Mouse (Mus musculus) spleen, adult 2 months (tissue): ENCODE results near the gene Sel1l3. TPM values are rescaled to one million over a fixed set of nuclear protein-coding genes. Genes with fewer than 3 reads are reported as not detected.

Experiments
- DNase-seq, 2 experiments: peaks; one replicate each; pipeline versions ENCODE4 v3.0.0 to v3.0.0-alpha.2; 2012 to 2021; ENCODE audit warnings: low spot score in 2 of 2, low read depth in 1 of 2
- H3K27ac ChIP-seq: fragments of 200-500 bp; 2 replicates; pipeline ENCODE4 v1.5.1; 2012; ENCODE audit warnings: low read length, inconsistent platforms; ENCODE audit not compliant: insufficient read depth
- H3K27me3 ChIP-seq: fragments of 200-500 bp; 2 replicates; pipeline ENCODE4 v1.6.1; 2012; ENCODE audit warnings: mild to moderate bottlenecking, moderate library complexity, low read length, inconsistent platforms; ENCODE audit not compliant: control insufficient read depth, insufficient read depth
- H3K36me3 ChIP-seq: fragments of 200-500 bp; 2 replicates; pipeline ENCODE4 v1.6.1; 2012; ENCODE audit warnings: mild to moderate bottlenecking, low read length, inconsistent platforms; ENCODE audit not compliant: control insufficient read depth, insufficient read depth
- H3K4me1 ChIP-seq: fragments of 200-500 bp; 2 replicates; pipeline ENCODE4 v1.6.1; 2011; ENCODE audit warnings: inconsistent platforms; ENCODE audit not compliant: control insufficient read depth, insufficient read depth, insufficient read length
- H3K4me3 ChIP-seq: fragments of 200-500 bp; 2 replicates; pipeline ENCODE4 v1.5.1; 2011; ENCODE audit warnings: mild to moderate bottlenecking, inconsistent platforms; ENCODE audit not compliant: insufficient read depth, insufficient read length; ENCODE audit errors: extremely low read depth
- CTCF ChIP-seq: fragments of 200-500 bp; IDR thresholded peaks from 2 replicates; pipeline ENCODE4 v1.5.1; 2011; ENCODE audit warnings: mild to moderate bottlenecking, inconsistent platforms; ENCODE audit not compliant: insufficient read depth, insufficient read length, insufficient replicate concordance; ENCODE audit errors: extremely low read depth
- POLR2A ChIP-seq: fragments of 200-500 bp; IDR thresholded peaks from 2 replicates; pipeline ENCODE4 v1.6.1; 2011; ENCODE audit warnings: low read depth, low read length, inconsistent platforms
- WGBS: fragments of 180-500 bp; shearing (Covaris S2); methylation state at CpG from one replicate; pipeline ENCODE4 v1.1.7; 2018; 5-methylcytosine and 5-hydroxymethylcytosine counted together
- polyA plus RNA-seq: library from polyadenylated mRNA; depleted of rRNA; stranded (reverse); fragments of >200 nt; gene quantifications from 2 replicates; pipeline ENCODE4 v1.2.3, GENCODE M21; 2012

Sel1l3 gene
- polyA plus RNA-seq, 1 experiment = 0.67 TPM

DNA sequence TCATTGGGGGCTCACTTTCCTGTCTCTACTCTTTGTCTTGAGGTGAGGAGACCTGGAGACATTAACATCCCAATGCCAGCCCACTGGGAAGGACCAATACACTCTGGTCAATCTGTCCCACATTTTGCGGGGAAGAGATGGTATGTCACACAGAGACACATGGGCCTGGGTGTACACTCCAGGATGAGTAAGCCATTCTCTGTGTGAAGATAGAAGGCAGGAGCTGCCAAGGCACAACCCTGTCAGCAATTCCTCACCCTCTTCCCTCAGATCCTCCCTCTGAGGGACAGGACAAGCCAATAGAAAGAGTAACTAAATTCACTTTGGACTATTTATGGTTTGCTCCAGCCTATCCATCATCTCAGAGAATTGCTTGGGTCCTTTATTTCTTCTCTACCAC is 5.0 kb downstream of the Sel1l3 start:
- no peak for TF ChIP-seq POLR2A
- TF ChIP-seq CTCF = no peak
- H3K27me3 ChIP-seq = peaks cover 19% of the 10 kb centered on the region
- H3K4me3 ChIP-seq = no peak overlapping the region
- no peak for DNase-seq
- 97% methylated on average over 1 of the region's 1 CpGs for WGBS
- no peak overlapping the region for H3K27ac ChIP-seq
- H3K36me3 ChIP-seq = no peaks in the 10 kb centered on the region
- H3K4me1 ChIP-seq = peaks cover 3% of the 10 kb centered on the region; the same call in 1 of the 2 replicates

DNA sequence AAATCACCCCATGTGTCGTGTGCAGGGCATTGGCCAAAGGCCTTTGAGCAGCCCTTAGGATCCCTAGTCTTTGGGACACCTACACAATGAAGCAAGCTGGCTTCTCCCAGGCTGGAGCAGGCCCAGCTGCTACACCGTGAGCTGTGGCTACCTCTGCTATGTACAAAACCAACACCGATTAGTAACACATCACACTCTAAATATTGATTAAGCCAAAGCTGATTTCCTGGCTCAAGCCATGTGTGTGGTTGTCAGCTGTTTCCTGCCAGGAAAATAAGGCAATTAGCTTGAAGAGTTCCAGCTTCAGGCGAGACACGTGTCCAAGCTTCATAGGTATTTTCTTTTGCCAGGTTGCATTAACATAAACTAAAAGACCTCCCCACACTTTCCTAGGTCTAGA is 7.2 kb downstream of the Sel1l3 start:
- no peak for TF ChIP-seq CTCF
- TF ChIP-seq POLR2A = no peak
- 89% methylated on average over 5 of the region's 5 CpGs for WGBS
- Histone ChIP-seq H3K4me1 (no peaks in the 10 kb centered on the region; the same call in 1 of the 2 replicates), H3K27me3 (0 out of 2 replicates have a peak, but pooled peaks cover 1% of the 10 kb centered on the region), H3K36me3 (no peaks in the 10 kb centered on the region), H3K27ac (no peak overlapping the region), H3K4me3 (no peak overlapping the region)
- no peak for DNase-seq

DNA sequence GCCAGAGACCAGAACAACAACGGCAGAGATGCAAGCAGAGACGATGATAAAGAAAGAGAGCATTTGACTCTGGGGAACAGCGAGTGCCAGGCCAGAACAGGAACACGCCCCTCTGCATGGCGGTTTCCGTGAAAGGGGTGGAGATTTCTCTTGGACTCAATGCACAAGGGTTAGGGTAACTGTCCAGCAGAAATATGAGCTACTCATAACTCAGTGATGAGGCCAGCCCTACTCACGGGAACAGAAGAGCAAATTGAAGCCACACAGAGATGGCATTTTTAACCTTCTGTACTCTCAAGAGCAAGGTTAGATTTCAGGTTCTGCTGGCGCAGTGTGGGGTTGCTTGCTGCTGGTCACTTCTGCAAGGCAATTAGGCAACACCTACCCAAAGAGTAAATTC is 11.0 kb downstream of the Sel1l3 start:
- H3K27ac ChIP-seq = no peak overlapping the region
- H3K4me3 ChIP-seq = no peak overlapping the region
- no peaks in the 10 kb centered on the region for H3K27me3 ChIP-seq
- no peak for TF ChIP-seq CTCF
- TF ChIP-seq POLR2A = no peak
- no peak for DNase-seq
- no peaks in the 10 kb centered on the region; the same call in 1 of the 2 replicates for H3K4me1 ChIP-seq
- WGBS = 50% methylated on average over 8 of the region's 8 CpGs
- no peaks in the 10 kb centered on the region for H3K36me3 ChIP-seq

DNA sequence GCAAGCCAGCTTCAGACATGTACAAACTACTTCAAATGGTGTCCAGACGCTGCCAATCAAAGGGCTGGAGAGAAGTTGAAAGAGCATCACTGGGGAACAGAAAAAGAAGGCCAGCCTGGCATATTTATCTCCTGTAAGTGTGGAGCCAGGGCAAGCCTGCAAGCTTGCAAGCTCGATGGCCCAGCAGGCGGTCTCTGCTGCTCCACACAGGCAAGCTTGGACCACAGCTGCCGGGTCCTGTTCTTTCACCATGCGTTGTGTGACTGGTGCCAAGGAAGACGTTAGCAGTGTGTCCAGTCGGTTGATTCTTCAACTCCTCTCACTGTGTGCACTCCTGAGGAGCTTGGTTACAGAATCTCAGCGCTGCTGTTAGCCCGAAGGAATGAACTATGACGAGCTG is 12.9 kb downstream of the Sel1l3 start:
- 92% methylated on average over 10 of the region's 10 CpGs for WGBS

DNA sequence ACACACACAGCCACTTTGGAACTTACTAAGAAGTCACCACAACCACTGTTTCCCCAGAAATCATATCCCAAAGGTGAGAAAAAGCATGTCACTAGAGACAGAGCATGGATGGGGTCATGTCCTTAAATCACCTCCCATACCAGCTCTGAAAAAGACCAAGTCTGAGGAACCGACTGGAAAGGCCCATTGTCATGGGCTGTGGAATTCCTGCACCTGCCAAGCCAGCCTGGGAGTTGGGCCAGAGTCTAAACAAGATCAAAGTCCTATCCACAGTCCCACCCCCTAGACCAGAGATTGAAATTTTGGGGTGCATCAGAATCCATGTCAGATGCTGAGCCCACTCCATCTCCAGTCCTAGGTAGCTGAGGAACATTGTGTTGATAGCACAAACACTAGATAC is 15.3 kb downstream of the Sel1l3 start:
- H3K4me1 ChIP-seq = peaks cover 3% of the 10 kb centered on the region; the same call in 1 of the 2 replicates
- H3K27me3 ChIP-seq = no peaks in the 10 kb centered on the region
- TF ChIP-seq POLR2A (no peak), CTCF (no peak)
- no peak overlapping the region for H3K4me3 ChIP-seq
- WGBS = 85% methylated on average over 1 of the region's 1 CpGs
- H3K27ac ChIP-seq = no peak overlapping the region
- no peaks in the 10 kb centered on the region for H3K36me3 ChIP-seq
- no peak for DNase-seq

More for the DNA sequence above, 12.9 kb downstream of the Sel1l3 start:
- Histone ChIP-seq H3K27me3 (no peaks in the 10 kb centered on the region), H3K36me3 (no peaks in the 10 kb centered on the region), H3K4me3 (no peak overlapping the region), H3K27ac (no peak overlapping the region), H3K4me1 (no peaks in the 10 kb centered on the region; the same call in 1 of the 2 replicates)
- DNase-seq = no peak
- no peak for TF ChIP-seq CTCF
- no peak for TF ChIP-seq POLR2A

GRCm38 (mm10) chr5:53196387-53197088 is 17.2 kb downstream of the Sel1l3 start:
- TF ChIP-seq POLR2A = no peak
- TF ChIP-seq CTCF = no peak
- no peaks in the 10 kb centered on the region for H3K27me3 ChIP-seq
- no peak for DNase-seq
- H3K27ac ChIP-seq = no peak overlapping the region
- peaks cover 3% of the 10 kb centered on the region; the same call in 1 of the 2 replicates for H3K4me1 ChIP-seq
- no peaks in the 10 kb centered on the region for H3K36me3 ChIP-seq
- 73% methylated on average over 10 of the region's 10 CpGs for WGBS
- H3K4me3 ChIP-seq = no peak overlapping the region

DNA sequence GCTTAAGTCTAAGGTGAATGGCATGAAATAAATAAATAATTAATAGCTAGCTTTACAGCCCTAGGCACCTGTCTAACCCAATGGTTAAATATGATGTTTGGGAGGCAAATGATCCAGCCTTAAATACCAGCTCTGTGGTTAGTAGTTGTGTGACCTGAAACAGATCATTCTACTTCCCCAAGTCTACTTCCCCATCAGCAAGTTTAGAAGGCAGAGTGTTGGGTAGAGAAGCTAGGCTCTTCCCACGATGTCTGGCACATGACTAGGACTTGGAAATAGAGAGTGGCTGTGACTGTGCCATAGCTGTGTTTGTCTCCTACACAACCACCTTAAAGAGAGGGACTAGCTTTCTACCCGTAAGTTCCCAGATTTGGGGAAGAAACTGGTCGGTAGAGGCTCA is 18.9 kb downstream of the Sel1l3 start:
- Histone ChIP-seq H3K36me3 (no peaks in the 10 kb centered on the region), H3K27me3 (no peaks in the 10 kb centered on the region), H3K4me3 (no peak overlapping the region), H3K27ac (no peak overlapping the region), H3K4me1 (peaks cover 3% of the 10 kb centered on the region; the same call in 1 of the 2 replicates)
- DNase-seq = no peak
- TF ChIP-seq CTCF (no peak), POLR2A (no peak)
- WGBS = 54% methylated on average over 3 of the region's 3 CpGs
